Mouse (Mus musculus): ENCODE measurements around the gene Lime1. TPM values are rescaled to one million over a fixed set of nuclear protein-coding genes. Genes with fewer than 3 reads are reported as not detected.

The Lime1 gene
- polyA plus RNA-seq, 1 experiment from 2014 or later, result 46.7 TPM

GRCm38 (mm10) chr2:181420903-181421638 lies 41.2 kb downstream of the Lime1 start:
- no peak overlapping the region for H3K27ac ChIP-seq
- H3K4me1 ChIP-seq (replicated peaks), result no peaks in the 10 kb centered on the region
- H3K27me3 ChIP-seq, result no peaks in the 10 kb centered on the region
- ATAC-seq, result no peak
- peaks cover 24% of the 10 kb centered on the region for H3K36me3 ChIP-seq
- H3K4me3 ChIP-seq (replicated peaks), result no peak overlapping the region
- H3K9ac ChIP-seq (replicated peaks), result no peak overlapping the region
- no peaks in the 10 kb centered on the region for H3K9me3 ChIP-seq
- H3K4me2 ChIP-seq (replicated peaks), result no peak overlapping the region
- WGBS, result 79% methylated on average over 4 of the region's 4 CpGs

DNA sequence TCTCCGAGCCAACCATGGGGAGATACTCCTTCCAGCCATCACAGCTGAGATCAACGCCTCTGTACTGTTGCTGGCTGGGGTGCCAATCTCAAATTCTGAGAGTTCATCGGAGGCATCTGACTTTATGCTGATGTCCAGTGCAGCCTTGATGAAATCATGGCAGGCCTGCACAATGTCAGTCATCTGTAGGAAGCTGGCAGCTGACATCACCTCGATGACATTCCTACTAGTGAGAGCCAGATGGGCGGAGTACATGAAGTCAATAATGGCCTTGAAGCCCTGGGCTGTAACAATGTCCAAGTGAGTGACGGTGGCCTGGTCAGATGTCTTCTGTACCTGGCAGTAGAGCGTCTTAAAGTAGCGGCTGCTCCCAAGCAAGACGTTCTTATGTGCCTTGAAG lies 44.0 kb downstream of the Lime1 start:
- no peak overlapping the region for H3K4me2 ChIP-seq (replicated peaks)

More for the DNA sequence above, 44.0 kb downstream of the Lime1 start:
- Histone ChIP-seq H3K9ac (replicated peaks) (no peak overlapping the region), H3K4me1 (replicated peaks) (no peaks in the 10 kb centered on the region), H3K27me3 (no peaks in the 10 kb centered on the region), H3K36me3 (peaks cover 24% of the 10 kb centered on the region), H3K4me3 (replicated peaks) (no peak overlapping the region), H3K9me3 (no peaks in the 10 kb centered on the region), H3K27ac (no peak overlapping the region)
- no peak for ATAC-seq
- 95% methylated on average over 9 of the region's 9 CpGs for WGBS

Other genes with a start within 250 kb of the Lime1 start
- gene Kcnq2, start 244.8 kb upstream of the Lime1 start, polyA plus RNA-seq (2015; fragmentation: Nextera tagmentation; extraction: Ambion mirVana), result 44.0 and 47.3 TPM in 2 replicates
- gene Eef1a2, start 223.1 kb upstream of the Lime1 start, polyA plus RNA-seq (2015; fragmentation: Nextera tagmentation; extraction: Ambion mirVana), result 3.5 and 3.8 TPM in 2 replicates
- 470 and 482 TPM in 2 replicates for gene Ppdpf, start 192.8 kb upstream of the Lime1 start, polyA plus RNA-seq (2015; fragmentation: Nextera tagmentation; extraction: Ambion mirVana)
- not detected in 2 replicates for gene Ptk6, start 177.3 kb upstream of the Lime1 start, polyA plus RNA-seq (2015; fragmentation: Nextera tagmentation; extraction: Ambion mirVana)
- 0.10 TPM in 1 of 2 replicates, not detected in the other for gene Srms, start 166.9 kb upstream of the Lime1 start, polyA plus RNA-seq (2015; fragmentation: Nextera tagmentation; extraction: Ambion mirVana)
- gene Fndc11, start 160.1 kb upstream of the Lime1 start, polyA plus RNA-seq (2015; fragmentation: Nextera tagmentation; extraction: Ambion mirVana), result 0.13 TPM in 1 of 2 replicates, not detected in the other
- gene Helz2, start 138.1 kb upstream of the Lime1 start, polyA plus RNA-seq (2015; fragmentation: Nextera tagmentation; extraction: Ambion mirVana), result 0.34 TPM in 2 replicates
- gene Gmeb2, start 92.0 kb upstream of the Lime1 start, polyA plus RNA-seq (2015; fragmentation: Nextera tagmentation; extraction: Ambion mirVana), result 19.7 and 19.9 TPM in 2 replicates
- 996 and 1,042 TPM in 2 replicates for gene Stmn3, start 65.6 kb upstream of the Lime1 start, polyA plus RNA-seq (2015; fragmentation: Nextera tagmentation; extraction: Ambion mirVana)
- 33.6 and 40.6 TPM in 2 replicates for gene Rtel1, start 60.3 kb upstream of the Lime1 start, polyA plus RNA-seq (2015; fragmentation: Nextera tagmentation; extraction: Ambion mirVana)
- gene Zgpat, start 15.2 kb upstream of the Lime1 start, polyA plus RNA-seq (2015; fragmentation: Nextera tagmentation; extraction: Ambion mirVana), result 71.5 and 78.5 TPM in 2 replicates
- 91.6 and 95.9 TPM in 2 replicates for gene Arfrp1, start 14.7 kb upstream of the Lime1 start, polyA plus RNA-seq (2015; fragmentation: Nextera tagmentation; extraction: Ambion mirVana)
- 24.1 and 24.3 TPM in 2 replicates for gene Zbtb46, start 79.3 kb downstream of the Lime1 start, polyA plus RNA-seq (2015; fragmentation: Nextera tagmentation; extraction: Ambion mirVana)
- not detected in 2 replicates for gene Abhd16b, start 113.1 kb downstream of the Lime1 start, polyA plus RNA-seq (2015; fragmentation: Nextera tagmentation; extraction: Ambion mirVana)
- 116 and 121 TPM in 2 replicates for gene Tpd52l2, start 117.1 kb downstream of the Lime1 start, polyA plus RNA-seq (2015; fragmentation: Nextera tagmentation; extraction: Ambion mirVana)
- 198 and 209 TPM in 2 replicates for gene Dnajc5, start 140.4 kb downstream of the Lime1 start, polyA plus RNA-seq (2015; fragmentation: Nextera tagmentation; extraction: Ambion mirVana)
- 71.2 and 82.5 TPM in 2 replicates for gene Uckl1, start 204.8 kb downstream of the Lime1 start, polyA plus RNA-seq (2015; fragmentation: Nextera tagmentation; extraction: Ambion mirVana)
- gene Prpf6, start 211.8 kb downstream of the Lime1 start, polyA plus RNA-seq (2015; fragmentation: Nextera tagmentation; extraction: Ambion mirVana), result 71.7 and 72.8 TPM in 2 replicates
- 68.1 and 70.2 TPM in 2 replicates for gene Zfp512b, start 212.7 kb downstream of the Lime1 start, polyA plus RNA-seq (2015; fragmentation: Nextera tagmentation; extraction: Ambion mirVana)
- 171 and 176 TPM in 2 replicates for gene Samd10, start 219.1 kb downstream of the Lime1 start, polyA plus RNA-seq (2015; fragmentation: Nextera tagmentation; extraction: Ambion mirVana)

Measured in midbrain, embryonic 13.5 days (tissue).